Mouse (Mus musculus) yolk sac, embryonic 10.5 days (tissue): ENCODE results near the gene Sh2b1.

Source experiments
- DNase-seq: peaks from one replicate; pipeline ENCODE4 v3.0.0-alpha.2; 2017; ENCODE audit warnings: low spot score

The Sh2b1 gene

GRCm38 (mm10) chr7:126474486-126474955 is 703 bp downstream of the Sh2b1 start:
- no peak for DNase-seq

- DNase-seq = no peak
Observed at GRCm38 (mm10) chr7:126473470-126474086, 1.6 kb downstream of the Sh2b1 start.

- DNase-seq = no peak
Observed at GRCm38 (mm10) chr7:126472713-126473112, 2.5 kb downstream of the Sh2b1 start.

- no peak for DNase-seq
Observed at GRCm38 (mm10) chr7:126472306-126472705, 2.9 kb downstream of the Sh2b1 start.

GRCm38 (mm10) chr7:126471853-126472252 is 3.4 kb downstream of the Sh2b1 start:
- no peak for DNase-seq

GRCm38 (mm10) chr7:126471361-126471760 is 3.9 kb downstream of the Sh2b1 start:
- DNase-seq = no peak

- DNase-seq = no peak
Observed at GRCm38 (mm10) chr7:126470077-126470476, 5.1 kb downstream of the Sh2b1 start.

- DNase-seq = no peak
Observed at GRCm38 (mm10) chr7:126467834-126468627, 7.2 kb downstream of the Sh2b1 start.

GRCm38 (mm10) chr7:126467271-126467670 is 8.0 kb downstream of the Sh2b1 start:
- DNase-seq = no peak

GRCm38 (mm10) chr7:126466707-126467106 is 8.5 kb downstream of the Sh2b1 start:
- DNase-seq = no peak

GRCm38 (mm10) chr7:126466116-126466515 is 9.1 kb downstream of the Sh2b1 start:
- no peak for DNase-seq

- no peak for DNase-seq
Observed at GRCm38 (mm10) chr7:126465246-126466030, 9.8 kb downstream of the Sh2b1 start.

GRCm38 (mm10) chr7:126464836-126465235 is 10.4 kb downstream of the Sh2b1 start:
- DNase-seq = no peak

GRCm38 (mm10) chr7:126464121-126464520 is 11.1 kb downstream of the Sh2b1 start:
- no peak for DNase-seq

GRCm38 (mm10) chr7:126463547-126463946 is 11.7 kb downstream of the Sh2b1 start:
- no peak for DNase-seq

- no peak for DNase-seq
Observed at GRCm38 (mm10) chr7:126463004-126463403, 12.2 kb downstream of the Sh2b1 start, which contains the start of gene Atp2a1. Gene Atp2a1, minus strand, starts transcription at chr7:126463108.

GRCm38 (mm10) chr7:126461626-126462025 is 13.6 kb downstream of the Sh2b1 start:
- no peak for DNase-seq

- no peak for DNase-seq
Observed at GRCm38 (mm10) chr7:126460623-126461399, 14.4 kb downstream of the Sh2b1 start.

- DNase-seq = no peak
Observed at GRCm38 (mm10) chr7:126458844-126459618, 16.2 kb downstream of the Sh2b1 start.

- DNase-seq = no peak
Observed at GRCm38 (mm10) chr7:126458225-126458624, 17.0 kb downstream of the Sh2b1 start.
